Mouse (Mus musculus) intestine, embryonic 16.5 days (tissue): Measurements from ENCODE around the gene Sugt1. TPM values are rescaled to one million over a fixed set of nuclear protein-coding genes. Genes with fewer than 3 reads are reported as not detected.

ENCODE experiments used
- ATAC-seq: fragments of 200-750 bp; cut with Nextera tagmentation; 2 replicates; pipeline ENCODE4 v1.8.0; 2017; ENCODE audit warnings: moderate TSS enrichment, moderate library complexity
- H3K27ac ChIP-seq: fragments of 300-500 bp; sonication (generic); 2 replicates; pipeline ENCODE4 v1.5.1; 2014; ENCODE audit warnings: mild to moderate bottlenecking, low read length
- H3K27me3 ChIP-seq: fragments of 300-500 bp; sonication (generic); replicated peaks from 2 replicates; pipeline ENCODE4 v1.6.1; 2014; ENCODE audit warnings: low read length, control low read depth, mixed read lengths; ENCODE audit not compliant: control insufficient read depth, insufficient read depth
- H3K36me3 ChIP-seq: fragments of 300-500 bp; sonication (generic); 2 replicates; pipeline ENCODE4 v1.6.1; 2014; ENCODE audit warnings: low read length, control low read depth; ENCODE audit not compliant: control insufficient read depth, insufficient read depth
- H3K4me1 ChIP-seq: fragments of 300-500 bp; sonication (generic); 2 replicates; pipeline ENCODE4 v1.6.1; 2014; ENCODE audit warnings: low read length, control low read depth, mixed read lengths; ENCODE audit not compliant: control insufficient read depth, insufficient read depth
- H3K4me2 ChIP-seq: fragments of 300-500 bp; sonication (generic); 2 replicates; pipeline ENCODE4 v1.6.1; 2014; ENCODE audit warnings: low read depth, low read length, control low read depth
- H3K4me3 ChIP-seq: fragments of 300-500 bp; sonication (generic); 2 replicates; pipeline ENCODE4 v1.5.1; 2014; ENCODE audit warnings: mild to moderate bottlenecking, low read length
- H3K9ac ChIP-seq: fragments of 300-500 bp; sonication (generic); 2 replicates; pipeline ENCODE4 v1.6.1; 2014; ENCODE audit warnings: low read depth, low read length
- H3K9me3 ChIP-seq: fragments of 300-500 bp; sonication (generic); 2 replicates; pipeline ENCODE4 v1.6.1; 2016; ENCODE audit warnings: low read length, control low read depth; ENCODE audit not compliant: control insufficient read depth
- WGBS: fragments of 180-500 bp; shearing (Covaris S2); extraction: QIAGEN DNeasy Blood & Tissue Kit; methylation state at CpG from one replicate; pipeline ENCODE4 v1.1.7; 2014; 5-methylcytosine and 5-hydroxymethylcytosine counted together
- polyA plus RNA-seq: library from polyadenylated mRNA; unstranded; fragments of >200 nt; fragmentation: Nextera tagmentation; extraction: Ambion mirVana; gene quantifications from 2 replicates; pipeline ENCODE4 v1.2.1, GENCODE M21; 2015

Gene Sugt1
- polyA plus RNA-seq, 1 experiment from 2014 or later = 105 TPM

- Histone ChIP-seq H3K9ac (no peak overlapping the region), H3K27me3 (no peaks in the 10 kb centered on the region), H3K4me3 (no peak overlapping the region), H3K4me2 (no peak overlapping the region), H3K27ac (no peak overlapping the region), H3K4me1 (no peaks in the 10 kb centered on the region), H3K9me3 (no peaks in the 10 kb centered on the region), H3K36me3 (no peaks in the 10 kb centered on the region)
- 82% methylated on average over 6 of the region's 6 CpGs for WGBS
- no peak for ATAC-seq
Measured at GRCm38 (mm10) chr14:79632330-79632729, 44.8 kb downstream of the Sugt1 start.

DNA sequence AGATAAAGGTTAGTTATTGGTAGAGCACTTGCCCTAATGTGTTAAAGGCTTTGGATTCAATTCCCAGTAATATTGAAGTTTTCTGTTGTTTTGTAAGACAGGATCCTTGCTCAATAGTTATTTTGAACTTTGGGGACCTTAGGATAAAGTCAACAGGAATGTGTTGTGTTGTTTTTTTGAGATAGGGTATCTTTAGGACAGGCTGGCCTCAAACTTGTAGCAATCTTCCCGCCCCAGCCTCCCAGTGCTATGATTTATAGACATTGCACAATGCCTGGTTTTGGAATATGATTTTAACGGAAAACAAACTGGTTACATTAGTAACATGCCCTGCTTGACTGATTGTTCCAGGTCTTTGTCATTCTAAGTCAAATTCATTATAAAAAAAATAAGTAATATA is 45.7 kb downstream of the Sugt1 start:
- H3K4me2 ChIP-seq = no peak overlapping the region

GRCm38 (mm10) chr14:79636814-79637213 is 49.3 kb downstream of the Sugt1 start:
- H3K27me3 ChIP-seq = no peaks in the 10 kb centered on the region
- no peaks in the 10 kb centered on the region for H3K9me3 ChIP-seq
- H3K4me1 ChIP-seq = no peaks in the 10 kb centered on the region
- no peak overlapping the region for H3K9ac ChIP-seq
- no peak overlapping the region for H3K27ac ChIP-seq
- 55% methylated on average over 4 of the region's 4 CpGs for WGBS
- no peaks in the 10 kb centered on the region for H3K36me3 ChIP-seq
- no peak overlapping the region for H3K4me3 ChIP-seq
- ATAC-seq = no peak
- H3K4me2 ChIP-seq = no peak overlapping the region

More for the DNA sequence above, 45.7 kb downstream of the Sugt1 start:
- Histone ChIP-seq H3K27me3 (no peaks in the 10 kb centered on the region), H3K27ac (no peak overlapping the region), H3K4me3 (no peak overlapping the region), H3K4me1 (no peaks in the 10 kb centered on the region), H3K9me3 (no peaks in the 10 kb centered on the region), H3K36me3 (no peaks in the 10 kb centered on the region), H3K9ac (no peak overlapping the region)
- no peak for ATAC-seq
- WGBS = 94% methylated on average over 2 of the region's 2 CpGs

- H3K27ac ChIP-seq = no peak overlapping the region
- peaks cover 3% of the 10 kb centered on the region; the same call in 1 of the 2 replicates for H3K4me1 ChIP-seq
- H3K4me2 ChIP-seq = no peak overlapping the region
- H3K27me3 ChIP-seq = no peaks in the 10 kb centered on the region
- no peaks in the 10 kb centered on the region for H3K9me3 ChIP-seq
- no peak overlapping the region for H3K9ac ChIP-seq
- 76% methylated on average over 9 of the region's 9 CpGs for WGBS
- peak; percentile 56 for ATAC-seq
- no peaks in the 10 kb centered on the region for H3K36me3 ChIP-seq
- no peak overlapping the region for H3K4me3 ChIP-seq
Measured at GRCm38 (mm10) chr14:79642063-79642462, 54.6 kb downstream of the Sugt1 start.

DNA sequence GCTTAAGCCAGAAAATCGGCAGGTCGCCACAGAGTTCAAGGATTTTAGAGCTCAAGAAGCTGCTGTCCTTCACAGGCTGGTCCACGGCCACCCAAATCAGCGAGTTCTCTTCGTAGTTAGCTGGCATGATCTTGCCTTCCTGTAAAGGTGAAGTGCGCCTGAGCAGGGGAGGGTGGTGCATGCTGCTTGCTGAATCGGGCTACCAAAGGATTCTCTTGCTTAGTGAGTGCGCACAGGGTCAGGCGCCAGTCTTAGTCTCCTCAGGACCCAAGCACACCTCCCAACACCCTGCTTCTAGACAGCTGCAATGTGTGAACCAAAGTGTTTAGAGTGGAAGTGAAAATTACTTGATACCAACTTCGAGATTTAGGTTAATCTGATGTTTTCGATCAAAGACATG is 57.9 kb downstream of the Sugt1 start:
- Histone ChIP-seq H3K36me3 (no peaks in the 10 kb centered on the region), H3K27ac (no peak overlapping the region), H3K9ac (no peak overlapping the region), H3K4me1 (peaks cover 3% of the 10 kb centered on the region; the same call in 1 of the 2 replicates), H3K27me3 (no peaks in the 10 kb centered on the region), H3K4me2 (no peak overlapping the region), H3K9me3 (no peaks in the 10 kb centered on the region), H3K4me3 (no peak overlapping the region)
- 20% methylated on average over 11 of the region's 11 CpGs for WGBS
- ATAC-seq = no peak

DNA sequence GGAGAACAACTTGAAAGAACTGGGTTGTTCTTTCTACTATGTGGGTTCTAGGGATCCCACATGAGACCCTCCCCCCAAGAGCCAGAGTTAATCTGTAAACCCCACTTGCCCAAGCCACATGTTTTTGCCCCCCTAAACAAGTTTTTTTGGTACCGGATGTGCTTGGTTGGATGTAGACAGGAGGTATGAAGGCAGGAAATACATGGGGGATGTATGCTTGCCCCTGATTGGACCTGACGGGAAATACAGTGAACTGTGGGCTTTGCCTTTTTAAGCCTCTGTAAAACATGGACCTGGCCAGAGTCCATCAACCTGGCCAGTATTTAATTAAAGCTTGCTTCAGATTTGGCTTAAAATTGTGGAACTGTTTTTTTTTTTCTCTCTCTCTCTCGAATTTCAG is 62.2 kb downstream of the Sugt1 start:
- Histone ChIP-seq H3K9ac (no peak overlapping the region), H3K27me3 (no peaks in the 10 kb centered on the region), H3K36me3 (no peaks in the 10 kb centered on the region), H3K4me3 (no peak overlapping the region), H3K9me3 (no peaks in the 10 kb centered on the region), H3K4me1 (peaks cover 3% of the 10 kb centered on the region; the same call in 1 of the 2 replicates), H3K27ac (no peak overlapping the region), H3K4me2 (no peak overlapping the region)
- 64% methylated on average over 3 of the region's 3 CpGs for WGBS
- no peak for ATAC-seq

DNA sequence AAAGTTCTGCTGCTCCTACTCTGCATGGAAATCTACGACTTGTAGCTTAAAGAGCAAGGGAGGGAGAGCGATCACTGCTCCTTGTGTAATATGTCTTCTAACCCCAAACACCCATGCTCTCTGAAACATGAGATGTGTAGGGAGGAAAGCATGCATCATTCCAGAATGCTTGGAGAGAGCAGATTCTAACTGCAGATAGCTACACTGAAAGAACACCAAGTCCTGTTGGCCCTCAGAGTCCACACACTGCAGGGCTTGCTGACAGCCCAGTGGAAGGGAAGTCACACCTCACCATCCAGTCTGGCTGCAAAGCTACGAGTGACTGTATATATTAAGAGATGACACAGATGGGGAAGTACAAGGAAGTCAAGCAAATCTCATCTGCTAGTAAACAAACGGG is 65.2 kb downstream of the Sugt1 start:
- no peaks in the 10 kb centered on the region for H3K4me1 ChIP-seq
- WGBS = 53% methylated on average over 4 of the region's 4 CpGs
- H3K9ac ChIP-seq = no peak overlapping the region

DNA sequence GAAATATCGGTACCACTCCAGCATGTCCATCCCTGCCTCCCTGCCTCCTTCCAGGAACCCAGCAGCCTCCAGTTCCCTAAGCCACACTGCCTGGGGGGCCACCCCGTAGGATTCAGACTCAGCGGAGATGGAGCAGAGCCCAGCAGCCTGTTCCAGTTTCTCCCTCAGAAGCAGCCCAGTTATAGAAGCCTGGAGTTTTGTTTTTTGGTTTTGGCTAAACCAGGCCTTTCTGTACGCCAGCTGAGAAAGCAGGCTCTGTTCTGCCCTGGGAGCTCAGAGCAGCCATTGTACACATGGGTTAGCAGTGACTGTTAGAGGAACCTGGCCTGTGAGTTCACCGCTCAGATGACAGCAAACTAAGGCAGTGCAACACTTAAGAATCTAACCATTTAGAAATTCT is 70.8 kb downstream of the Sugt1 start:
- no peak for ATAC-seq
- Histone ChIP-seq H3K4me1 (peaks cover 3% of the 10 kb centered on the region; the same call in 1 of the 2 replicates), H3K4me2 (no peak overlapping the region), H3K4me3 (no peak overlapping the region), H3K27ac (no peak overlapping the region), H3K9me3 (no peaks in the 10 kb centered on the region), H3K9ac (no peak overlapping the region), H3K36me3 (no peaks in the 10 kb centered on the region), H3K27me3 (no peaks in the 10 kb centered on the region; the same call in 1 of the 2 replicates)
- WGBS = 76% methylated on average over 5 of the region's 5 CpGs

More for the DNA sequence above, 65.2 kb downstream of the Sugt1 start:
- no peak overlapping the region for H3K4me3 ChIP-seq
- no peaks in the 10 kb centered on the region for H3K36me3 ChIP-seq
- no peak for ATAC-seq
- no peaks in the 10 kb centered on the region for H3K9me3 ChIP-seq
- H3K27me3 ChIP-seq = no peaks in the 10 kb centered on the region
- H3K4me2 ChIP-seq = no peak overlapping the region
- H3K27ac ChIP-seq = no peak overlapping the region

DNA sequence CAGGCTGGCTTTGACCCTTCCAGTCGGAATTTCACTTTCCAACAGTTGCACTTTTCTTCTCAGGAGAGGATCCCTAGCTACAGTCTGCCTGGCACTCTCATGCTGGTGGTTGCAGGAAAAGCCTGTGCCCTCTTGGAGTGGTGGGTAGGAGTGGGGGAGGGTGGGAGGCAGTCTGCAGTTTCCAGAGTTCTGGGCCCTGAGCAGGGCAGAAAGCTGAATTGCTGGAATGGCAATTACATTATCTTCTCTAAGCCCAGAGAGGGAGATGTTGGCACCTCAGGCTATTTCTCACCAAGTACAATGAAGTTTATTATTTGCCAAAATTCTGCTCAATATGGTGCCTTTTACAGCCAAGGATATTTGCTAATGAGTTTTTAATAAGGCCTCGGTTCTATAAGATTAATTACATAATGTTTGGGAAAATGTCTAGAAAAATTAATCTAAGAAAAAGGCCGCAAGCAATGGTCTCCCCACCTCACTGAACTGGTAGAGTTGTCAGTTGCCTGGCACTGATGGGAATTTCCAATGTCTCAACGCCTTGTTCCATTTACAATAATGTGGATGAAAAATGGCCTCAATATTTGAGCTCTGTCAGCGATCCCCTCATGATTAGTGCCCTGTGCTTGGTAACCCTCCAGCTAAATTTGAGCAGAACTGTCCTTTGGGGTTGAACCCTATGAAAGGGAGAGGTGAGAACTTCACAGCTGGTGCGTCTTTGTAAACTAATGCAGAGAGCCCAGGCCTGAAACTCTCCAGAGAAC is 71.4 kb downstream of the Sugt1 start:
- no peak for ATAC-seq
- no peaks in the 10 kb centered on the region for H3K36me3 ChIP-seq
- H3K9ac ChIP-seq = no peak overlapping the region
- 79% methylated on average over 6 of the region's 6 CpGs for WGBS
- no peaks in the 10 kb centered on the region; the same call in 1 of the 2 replicates for H3K27me3 ChIP-seq
- H3K9me3 ChIP-seq = no peaks in the 10 kb centered on the region
- no peak overlapping the region for H3K4me2 ChIP-seq
- H3K4me1 ChIP-seq = peaks cover 3% of the 10 kb centered on the region; the same call in 1 of the 2 replicates
- H3K4me3 ChIP-seq = no peak overlapping the region
- no peak overlapping the region for H3K27ac ChIP-seq
